Mouse (Mus musculus) CD4-positive, CD25-positive, alpha-beta regulatory T cell, adult 4 months (primary cell): ENCODE data around the gene Epb41l4b. TPM values are rescaled to one million over a fixed set of nuclear protein-coding genes. Genes with fewer than 3 reads are reported as not detected.

Source experiments
- ATAC-seq: one replicate; pipeline ENCODE4 v1.8.0; 2017
- polyA plus RNA-seq, 2 experiments: library from polyadenylated mRNA; unstranded; fragments of 100-300 nt; shearing (Covaris generic); gene quantifications; one replicate each; pipeline ENCODE4 v1.2.1; 2017

Epb41l4b gene
- polyA plus RNA-seq, 2 experiments from 2014 or later = not detected

- no peak for ATAC-seq
These were observed 29.6 kb downstream of the Epb41l4b start for GRCm38 (mm10) chr4:57113472-57114216.

- no peak for ATAC-seq
These were observed 31.2 kb downstream of the Epb41l4b start for GRCm38 (mm10) chr4:57111992-57112540.

GRCm38 (mm10) chr4:57111411-57111810 lies 31.8 kb downstream of the Epb41l4b start:
- ATAC-seq = no peak

GRCm38 (mm10) chr4:57109543-57109942 lies 33.7 kb downstream of the Epb41l4b start:
- no peak for ATAC-seq

GRCm38 (mm10) chr4:57105339-57105738 lies 37.9 kb downstream of the Epb41l4b start:
- ATAC-seq = no peak

- ATAC-seq = no peak
These were observed 39.4 kb downstream of the Epb41l4b start for GRCm38 (mm10) chr4:57103830-57104229.

- no peak for ATAC-seq
These were observed 42.1 kb downstream of the Epb41l4b start for GRCm38 (mm10) chr4:57101095-57101494.

- ATAC-seq = no peak
These were observed 45.8 kb downstream of the Epb41l4b start for GRCm38 (mm10) chr4:57097411-57097810.

- no peak for ATAC-seq
These were observed 47.7 kb downstream of the Epb41l4b start for GRCm38 (mm10) chr4:57095569-57095968.

- ATAC-seq = peak; percentile 91
These were observed 51.9 kb downstream of the Epb41l4b start for GRCm38 (mm10) chr4:57091363-57091762.

- no peak for ATAC-seq
These were observed 54.9 kb downstream of the Epb41l4b start for GRCm38 (mm10) chr4:57088301-57088700.

- no peak for ATAC-seq
These were observed 57.4 kb downstream of the Epb41l4b start for GRCm38 (mm10) chr4:57085750-57086400.

- no peak for ATAC-seq
These were observed 59.6 kb downstream of the Epb41l4b start for GRCm38 (mm10) chr4:57083653-57084052.

- ATAC-seq = no peak
These were observed 60.3 kb downstream of the Epb41l4b start for GRCm38 (mm10) chr4:57082775-57083428.

GRCm38 (mm10) chr4:57081463-57081862 lies 61.8 kb downstream of the Epb41l4b start:
- no peak for ATAC-seq

GRCm38 (mm10) chr4:57073843-57074242 lies 69.4 kb downstream of the Epb41l4b start:
- ATAC-seq = no peak

GRCm38 (mm10) chr4:57073174-57073573 lies 70.1 kb downstream of the Epb41l4b start:
- no peak for ATAC-seq

- ATAC-seq = no peak
These were observed 72.6 kb downstream of the Epb41l4b start for GRCm38 (mm10) chr4:57070640-57071039.

- ATAC-seq = no peak
These were observed 74.8 kb downstream of the Epb41l4b start for GRCm38 (mm10) chr4:57068397-57068796.

- ATAC-seq = no peak
These were observed 75.4 kb downstream of the Epb41l4b start for GRCm38 (mm10) chr4:57067801-57068200.

- ATAC-seq = no peak
These were observed 76.3 kb downstream of the Epb41l4b start for GRCm38 (mm10) chr4:57066936-57067335.

- ATAC-seq = peak; percentile 66
These were observed 78.0 kb downstream of the Epb41l4b start for GRCm38 (mm10) chr4:57065273-57065672.

GRCm38 (mm10) chr4:57064830-57065229 lies 78.4 kb downstream of the Epb41l4b start:
- ATAC-seq = no peak
